1 mouse cellular context compared by ENCODE assay signal in the genomic region with DNA sequence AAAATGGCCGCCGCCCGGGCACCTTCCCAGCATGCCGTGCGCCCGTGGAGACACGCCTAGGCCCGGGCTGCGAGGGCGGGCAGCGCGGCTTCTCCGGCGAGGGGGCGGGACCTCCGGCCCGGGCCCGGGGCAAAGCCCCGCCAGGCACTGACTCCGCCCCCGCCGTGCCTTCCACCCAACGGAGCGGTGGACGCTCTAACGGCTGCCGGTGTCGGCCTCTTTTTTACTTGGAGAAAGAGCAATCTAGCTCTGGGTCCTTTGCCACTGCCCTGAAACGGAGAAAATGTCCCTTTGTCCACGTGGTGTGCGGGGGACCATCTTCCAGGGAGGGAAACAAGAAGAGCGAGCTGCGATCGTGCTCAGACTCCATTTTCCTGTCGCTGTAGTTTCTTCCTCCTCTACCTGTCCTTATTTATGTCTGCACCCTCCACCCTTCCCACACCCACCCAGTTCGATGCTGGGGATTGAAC.
TF ChIP-seq lines count a peak whose summit lies in the region.

A gene (minus strand): TSS at position 58 of the 470 bp plus-strand sequence.

TF ChIP-seq in MEL, 35 proteins besides CTCF, POLR2A, EP300 and RAD21 (continued from another document):
- TF ChIP-seq KAT2A (conservative IDR thresholded peaks at IDR 0.05; ENCODE audit: low read depth, low read length) (peak; percentile 68; the same call in 1 of the 2 replicates), ZNF384 (IDR thresholded peaks at IDR 0.05; ENCODE audit: low read depth, low read length) (peak; percentile 40; the same call in 1 of the 2 replicates), USF1 (IDR thresholded peaks at IDR 0.05; ENCODE audit: low read depth, low read length) (peak; percentile 51; the same call in 1 of the 2 replicates), HCFC1 (IDR thresholded peaks at IDR 0.05; ENCODE audit: low read depth, low read length) (peak; percentile 87), POLR2AphosphoS5 (IDR thresholded peaks at IDR 0.05; ENCODE audit: borderline replicate concordance, low read depth, low read length) (no peak), CHD2 (IDR thresholded peaks at IDR 0.05; ENCODE audit: low read length) (no peak), JUND (IDR thresholded peaks at IDR 0.05; ENCODE audit: low read depth, low read length) (no peak)
TF ChIP-seq in MEL: peak in this region for 22.
